In the genomic region with DNA sequence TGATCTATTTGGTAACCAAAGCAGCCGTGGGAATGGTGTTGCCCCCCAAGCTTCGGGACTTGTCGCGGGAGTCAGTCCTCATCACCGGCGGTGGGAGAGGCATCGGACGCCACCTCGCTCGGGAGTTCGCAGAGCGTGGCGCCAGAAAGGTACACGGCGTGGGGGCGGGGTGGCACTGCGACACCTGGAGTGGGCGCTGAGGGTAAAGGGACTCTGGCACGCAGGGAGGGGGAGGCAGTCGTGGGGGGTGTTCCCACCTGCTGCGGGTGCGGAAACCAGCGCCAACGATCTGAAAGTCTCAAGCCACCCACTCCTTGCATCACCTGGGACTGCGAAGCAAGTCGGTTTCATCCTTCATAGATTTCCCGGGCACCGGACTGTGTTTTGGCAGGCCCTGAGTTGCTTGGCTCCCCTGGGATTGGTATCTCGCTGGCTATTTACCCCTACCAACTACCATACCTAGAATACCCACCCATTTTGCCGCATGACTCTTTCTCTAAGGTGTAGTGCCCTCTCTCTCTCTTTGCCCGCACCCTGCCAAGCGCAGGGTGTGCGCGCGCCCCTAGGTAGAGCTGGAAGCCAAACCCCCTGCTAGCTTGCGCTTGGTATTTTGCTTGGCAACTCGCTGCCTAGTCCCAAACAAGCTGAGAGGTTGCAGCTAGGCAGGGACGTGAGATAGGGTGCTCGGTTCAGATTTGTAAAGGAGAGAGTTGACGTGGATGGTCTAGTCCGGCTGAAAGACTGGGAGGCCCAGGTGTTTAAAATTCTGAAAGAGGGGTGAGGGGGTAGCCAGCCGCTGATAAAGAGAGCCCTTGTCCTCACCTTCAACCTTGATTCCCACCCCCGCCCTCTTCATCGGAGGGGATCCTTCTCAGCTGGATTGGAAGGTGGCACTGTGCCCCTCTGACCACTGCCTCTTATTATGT, we compare ENCODE assay signal across 8 mouse cellular contexts. TPM values are rescaled to one million over a fixed set of nuclear protein-coding genes. Genes with fewer than 3 reads are reported as not detected.
A peak's percentile ranks its signal among the peaks of the same experiment; 100 is the strongest.
DNase-seq lines count a peak whose midpoint lies in the region; ATAC-seq and TF ChIP-seq lines count a peak whose summit lies in the region.

No protein-coding gene starts in this region.

- under 1% methylated on average over 44 of the region's 44 CpGs for WGBS in forebrain, postnatal 0 days
- under 1% methylated on average over 44 of the region's 44 CpGs for WGBS in hindbrain, embryonic 15.5 days
- WGBS in liver, embryonic 12.5 days (ENCODE audit: insufficient replicate concordance), result 2% methylated on average over 44 of the region's 44 CpGs

- peaks cover 2% of the 10 kb centered on the region for H3K36me3 ChIP-seq in erythroblast, embryonic 14.5 days (ENCODE audit: control insufficient read depth)
- H3K36me3 ChIP-seq in forebrain, postnatal 0 days (ENCODE audit: insufficient read depth), result no peaks in the 10 kb centered on the region
- H3K36me3 ChIP-seq in hindbrain, embryonic 15.5 days, result no peaks in the 10 kb centered on the region
- H3K36me3 ChIP-seq in liver, embryonic 12.5 days, result peaks cover 3% of the 10 kb centered on the region

- peak overlapping the region; percentile 68 for H3K4me3 ChIP-seq in erythroblast, embryonic 14.5 days (replicated peaks)
- H3K4me3 ChIP-seq in forebrain, postnatal 0 days (ENCODE audit: low read depth, low read length), result peak overlapping the region; percentile 47
- H3K4me3 ChIP-seq in hindbrain, embryonic 15.5 days, result peak overlapping the region; percentile 48
- peak overlapping the region; percentile 61 for H3K4me3 ChIP-seq in liver, embryonic 12.5 days

- H3K9ac ChIP-seq in forebrain, postnatal 0 days, result peak overlapping the region; percentile 52
- peak overlapping the region; percentile 45 for H3K9ac ChIP-seq in hindbrain, embryonic 15.5 days
- H3K9ac ChIP-seq in liver, embryonic 12.5 days, result peak overlapping the region; percentile 66

- peaks cover 2% of the 10 kb centered on the region; the same call in 1 of the 2 replicates for H3K9me3 ChIP-seq in erythroblast, embryonic 14.5 days (ENCODE audit: control insufficient read depth, low read length)
- no peaks in the 10 kb centered on the region for H3K9me3 ChIP-seq in forebrain, postnatal 0 days (ENCODE audit: low read length)
- H3K9me3 ChIP-seq in hindbrain, embryonic 15.5 days, result no peaks in the 10 kb centered on the region
- 0 out of 2 replicates have a peak, but pooled peaks cover 3% of the 10 kb centered on the region for H3K9me3 ChIP-seq in liver, embryonic 12.5 days (replicated peaks)

- peak; percentile 50 to 64 for DNase-seq in adrenal gland, postnatal 36 days
- DNase-seq in forebrain, postnatal 0 days, result no peak
- DNase-seq in neural tube, embryonic 10.5 days (ENCODE audit: extremely low spot score, low spot score), result peak; percentile 55
- peak; percentile 93 for DNase-seq in thymus, postnatal 14 days

- H3K27me3 ChIP-seq in erythroblast, embryonic 14.5 days (ENCODE audit: control insufficient read depth), result peaks cover 45% of the 10 kb centered on the region
- H3K27me3 ChIP-seq in forebrain, postnatal 0 days (ENCODE audit: insufficient read depth, low read length), result peaks cover 8% of the 10 kb centered on the region
- peaks cover 28% of the 10 kb centered on the region for H3K27me3 ChIP-seq in hindbrain, embryonic 15.5 days
- peaks cover 57% of the 10 kb centered on the region for H3K27me3 ChIP-seq in liver, embryonic 12.5 days (replicated peaks)

- H3K4me1 ChIP-seq in erythroblast, embryonic 14.5 days (ENCODE audit: control insufficient read depth), result peaks cover 47% of the 10 kb centered on the region
- H3K4me1 ChIP-seq in forebrain, postnatal 0 days (ENCODE audit: insufficient read depth), result peaks cover 3% of the 10 kb centered on the region; the same call in 1 of the 2 replicates
- peaks cover 36% of the 10 kb centered on the region for H3K4me1 ChIP-seq in hindbrain, embryonic 15.5 days (replicated peaks)
- H3K4me1 ChIP-seq in liver, embryonic 12.5 days, result peaks cover 60% of the 10 kb centered on the region

- no peak for ATAC-seq in erythroblast, adult 5-6 weeks (replicated peaks; ENCODE audit: low FRiP score, poor library complexity, severe bottlenecking)
- ATAC-seq in forebrain, postnatal 0 days, result no peak
- peak; percentile 10; the same call in 1 of the 2 replicates for ATAC-seq in hindbrain, embryonic 15.5 days (ENCODE audit: low FRiP score, low read depth)
- ATAC-seq in liver, embryonic 12.5 days, result no peak

- H3K27ac ChIP-seq in forebrain, postnatal 0 days (ENCODE audit: low read depth, low read length), result 0 out of 2 replicates have a peak overlapping the region, but pooled peaks have one; percentile 16
- H3K27ac ChIP-seq in hindbrain, embryonic 15.5 days (replicated peaks), result peak overlapping the region; percentile 70
- H3K27ac ChIP-seq in liver, embryonic 12.5 days, result peak overlapping the region; percentile 42

- H3K4me2 ChIP-seq in forebrain, postnatal 0 days (ENCODE audit: low read depth), result peak overlapping the region; percentile 90
- H3K4me2 ChIP-seq in hindbrain, embryonic 15.5 days, result peak overlapping the region; percentile 97
- H3K4me2 ChIP-seq in liver, embryonic 12.5 days, result peak overlapping the region; percentile 84

- no peak for TF ChIP-seq CTCF in forebrain, postnatal 0 days (IDR thresholded peaks at IDR 0.05; ENCODE audit: low read depth)

RNA-seq across cellular contexts. Expression of a gene that starts 1.2 kb away (rescaled TPM):
- 0.30 and 0.31 TPM in 2 replicates for polyA plus RNA-seq in erythroblast, embryonic 14.5 days (2012)
- 13.6 and 14.4 TPM in 2 replicates for total RNA-seq in erythroblast, adult 5-6 weeks (2015; ENCODE audit: low replicate concordance)
- total RNA-seq in erythroblast, adult 5-6 weeks (2017; ENCODE audit: low replicate concordance), result 10.3 and 16.5 TPM in 2 replicates
- 100 to 1,000 TPM in 1 of 2 experiments, 10 to 100 TPM in 1; 72.9 to 126 TPM for total RNA-seq in adrenal gland, postnatal 36 days (2021)
- 13.6 and 17.5 TPM in 2 replicates for total RNA-seq in forebrain, postnatal 0 days (2014; rRNA removed)
- polyA plus RNA-seq in forebrain, postnatal 0 days (2015; fragmentation: Nextera tagmentation; extraction: Ambion mirVana), result 23.0 and 26.2 TPM in 2 replicates
- 46.5 and 59.9 TPM in 2 replicates for polyA plus RNA-seq in hindbrain, embryonic 15.5 days (2015; fragmentation: Nextera tagmentation; extraction: Ambion mirVana)
- 33.9 and 34.9 TPM in 2 replicates for polyA plus RNA-seq in liver, embryonic 12.5 days (2016; fragmentation: Nextera tagmentation; extraction: Ambion mirVana)

Comparison
In these comparisons a context has a peak if more than half of its experiments do, and no peak if none do; other contexts are left out.
1. H3K27ac ChIP-seq: peak in every context shown above with its lines; median percentile 70 in hindbrain, embryonic 15.5 days; 42 in liver, embryonic 12.5 days; 16 in forebrain, postnatal 0 days.
2. RNA of a gene that starts 1.2 kb away (polyA plus RNA-seq): 46.5 to 59.9 TPM in hindbrain, embryonic 15.5 days, 33.9 to 34.9 TPM in liver, embryonic 12.5 days and 23.0 to 26.2 TPM in forebrain, postnatal 0 days; 0.30 to 0.31 TPM in erythroblast, embryonic 14.5 days; every median in the first group is over 10 times any median in the second.
3. Peak in every context shown above with its lines, with median percentiles within 50 percentile points of each other: H3K4me3 ChIP-seq, H3K4me2 ChIP-seq and H3K9ac ChIP-seq.